Mouse (Mus musculus) left cerebral cortex, adult 2 months (tissue): ENCODE measurements at regions not wholly inside any gene's neighbourhood (a gene's known extent, or its start where the extent isn't known, plus 50 kb on each side); places are given as distances from the start of the nearest gene placed in this dataset.
A peak's percentile ranks its signal among the peaks of the same experiment; 100 is the strongest.

ENCODE experiments used
- DNase-seq, 2 experiments: peaks; one replicate each; pipeline ENCODE4 v3.0.0; 2021 to 2022; ENCODE audit warnings: low spot score in 2 of 2, mixed read lengths in 1 of 2; ENCODE audit errors: extremely low spot score in 1 of 2
- H3K27ac ChIP-seq: fragments of 200-600 bp; 2 replicates; pipeline ENCODE4 v1.8.1; 2022
- H3K4me3 ChIP-seq: fragments of 200-600 bp; 2 replicates; pipeline ENCODE4 v1.8.1; 2022
- CTCF ChIP-seq: fragments of 200-600 bp; IDR thresholded peaks from 2 replicates; pipeline ENCODE4 v1.8.1; 2022; ENCODE audit warnings: antibody characterized with exemption, mild to moderate bottlenecking, moderate library complexity
- intact Hi-C: fragments of 180-260 bp; cut with DNase I; formaldehyde crosslinking; loops from one replicate; pipeline ENCODE4 v1.15.1; 2025

- intact Hi-C loops: loop anchor here (5.0 kb wide), 1 partner anchor 86 kb away; no protein-coding TSS in a partner anchor
- Histone ChIP-seq H3K4me3 (no peak overlapping the region), H3K27ac (no peak overlapping the region)
- no peak for TF ChIP-seq CTCF
- peak in 1 of 2 experiments; percentile 22 for DNase-seq
These were observed 52.3 kb downstream of the Tnp1 start for GRCm38 (mm10) chr1:72963449-72963848.

- H3K27ac ChIP-seq: no peak overlapping the region
- intact Hi-C loops: loop anchor here (5.0 kb wide), 1 partner anchor 83 kb away; no protein-coding TSS in a partner anchor
- H3K4me3 ChIP-seq: no peak overlapping the region
- no peak for DNase-seq
- no peak for TF ChIP-seq CTCF
These were observed 55.5 kb downstream of the Tnp1 start for GRCm38 (mm10) chr1:72960241-72960653.

GRCm38 (mm10) chr1:72955387-72955786, 60.3 kb downstream of the Tnp1 start:
- intact Hi-C loops: no loop called here
- DNase-seq: no peak

GRCm38 (mm10) chr1:72952896-72953295, 62.8 kb downstream of the Tnp1 start:
- DNase-seq: no peak
- intact Hi-C loops: no loop called here
- Histone ChIP-seq H3K27ac (no peak overlapping the region), H3K4me3 (no peak overlapping the region)
- no peak for TF ChIP-seq CTCF

More at GRCm38 (mm10) chr1:72955387-72955786, 60.3 kb downstream of the Tnp1 start:
- TF ChIP-seq CTCF: no peak
- H3K27ac ChIP-seq: no peak overlapping the region
- H3K4me3 ChIP-seq: no peak overlapping the region

- no peak for DNase-seq
- Histone ChIP-seq H3K4me3 (no peak overlapping the region), H3K27ac (no peak overlapping the region)
- no peak for TF ChIP-seq CTCF
- intact Hi-C loops: no loop called here
These were observed 63.9 kb downstream of the Tnp1 start for GRCm38 (mm10) chr1:72951802-72952201.

GRCm38 (mm10) chr1:72951365-72951764, 64.3 kb downstream of the Tnp1 start:
- no peak for DNase-seq
- Histone ChIP-seq H3K27ac (no peak overlapping the region), H3K4me3 (no peak overlapping the region)
- no peak for TF ChIP-seq CTCF
- intact Hi-C loops: no loop called here

- intact Hi-C loops: no loop called here
- no peak overlapping the region for H3K27ac ChIP-seq
- TF ChIP-seq CTCF: no peak
- H3K4me3 ChIP-seq: no peak overlapping the region
- no peak for DNase-seq
These were observed 69.5 kb downstream of the Tnp1 start for GRCm38 (mm10) chr1:72946235-72946634.

GRCm38 (mm10) chr1:72945750-72946102, 70.0 kb downstream of the Tnp1 start:
- Histone ChIP-seq H3K4me3 (no peak overlapping the region), H3K27ac (no peak overlapping the region)
- intact Hi-C loops: no loop called here
- DNase-seq: no peak
- no peak for TF ChIP-seq CTCF

- DNase-seq: no peak
- intact Hi-C loops: no loop called here
These were observed 70.4 kb upstream of the Igfbp5 start for GRCm38 (mm10) chr1:72944805-72945749.

GRCm38 (mm10) chr1:72944221-72944620, 69.5 kb upstream of the Igfbp5 start:
- intact Hi-C loops: no loop called here
- no peak overlapping the region for H3K4me3 ChIP-seq
- TF ChIP-seq CTCF: no peak
- DNase-seq: no peak
- H3K27ac ChIP-seq: no peak overlapping the region

More at GRCm38 (mm10) chr1:72944805-72945749, 70.4 kb upstream of the Igfbp5 start:
- no peak for TF ChIP-seq CTCF
- no peak overlapping the region for H3K4me3 ChIP-seq
- no peak overlapping the region for H3K27ac ChIP-seq

GRCm38 (mm10) chr1:72943082-72943481, 68.4 kb upstream of the Igfbp5 start:
- intact Hi-C loops: no loop called here
- TF ChIP-seq CTCF: no peak
- Histone ChIP-seq H3K27ac (no peak overlapping the region), H3K4me3 (no peak overlapping the region)
- DNase-seq: no peak

- H3K4me3 ChIP-seq: no peak overlapping the region
- intact Hi-C loops: no loop called here
- H3K27ac ChIP-seq: no peak overlapping the region
- DNase-seq: no peak
- no peak for TF ChIP-seq CTCF
These were observed 67.7 kb upstream of the Igfbp5 start for GRCm38 (mm10) chr1:72942351-72942750.

- no peak overlapping the region for H3K4me3 ChIP-seq
- intact Hi-C loops: no loop called here
- TF ChIP-seq CTCF: no peak
These were observed 65.3 kb upstream of the Igfbp5 start for GRCm38 (mm10) chr1:72939948-72940347.

More at GRCm38 (mm10) chr1:72939948-72940347, 65.3 kb upstream of the Igfbp5 start:
- H3K27ac ChIP-seq: no peak overlapping the region
- no peak for DNase-seq
